Mouse (Mus musculus) small intestine, adult 2 months (tissue): ENCODE measurements around the gene Dnm2. TPM values are rescaled to one million over a fixed set of nuclear protein-coding genes. Genes with fewer than 3 reads are reported as not detected.

Experiments used
- H3K27ac ChIP-seq: fragments of 200-500 bp; 2 replicates; pipeline ENCODE4 v1.5.1; 2012; ENCODE audit warnings: low read depth, low read length, control low read depth, inconsistent platforms; ENCODE audit not compliant: insufficient read depth
- H3K27me3 ChIP-seq: fragments of 200-500 bp; 2 replicates; pipeline ENCODE4 v1.6.1; 2012; ENCODE audit warnings: mild to moderate bottlenecking, moderate library complexity, low read length, inconsistent platforms; ENCODE audit not compliant: control insufficient read depth, insufficient read depth
- H3K36me3 ChIP-seq: fragments of 200-500 bp; 2 replicates; pipeline ENCODE4 v1.6.1; 2012; ENCODE audit warnings: mild to moderate bottlenecking, low read length, control low read depth, inconsistent platforms; ENCODE audit not compliant: control insufficient read depth, insufficient read depth
- H3K4me1 ChIP-seq: fragments of 200-500 bp; 2 replicates; pipeline ENCODE4 v1.6.1; 2012; ENCODE audit warnings: low read length, inconsistent platforms, mixed read lengths; ENCODE audit not compliant: control insufficient read depth, insufficient read depth, insufficient read length
- H3K4me3 ChIP-seq: fragments of 200-500 bp; 2 replicates; pipeline ENCODE4 v1.5.1; 2012; ENCODE audit warnings: low read depth, mild to moderate bottlenecking, control low read depth, inconsistent platforms, low read length, moderate library complexity
- CTCF ChIP-seq: fragments of 200-500 bp; IDR thresholded peaks from 2 replicates; pipeline ENCODE4 v1.5.1; 2012; ENCODE audit warnings: low read depth, mild to moderate bottlenecking, control low read depth, inconsistent platforms, low read length, moderate library complexity, mixed read lengths; ENCODE audit not compliant: insufficient replicate concordance, insufficient read length; ENCODE audit errors: extremely low read depth
- POLR2A ChIP-seq: fragments of 200-500 bp; IDR thresholded peaks from 2 replicates; pipeline ENCODE4 v1.6.1; 2012; ENCODE audit warnings: low read depth, mild to moderate bottlenecking, control low read depth, inconsistent platforms, low read length, moderate library complexity
- WGBS: fragments of 180-500 bp; shearing (Covaris S2); methylation state at CpG from one replicate; pipeline ENCODE4 v1.1.7; 2018; 5-methylcytosine and 5-hydroxymethylcytosine counted together
- polyA plus RNA-seq: library from polyadenylated mRNA; depleted of rRNA; stranded (reverse); fragments of >200 nt; gene quantifications from 2 replicates; pipeline ENCODE4 v1.2.3, GENCODE M21; 2012

The Dnm2 gene
- polyA plus RNA-seq, 1 experiment, result 517 TPM

- no peak for TF ChIP-seq POLR2A
- TF ChIP-seq CTCF, result no peak
- Histone ChIP-seq H3K4me3 (no peak overlapping the region), H3K4me1 (peaks cover 35% of the 10 kb centered on the region), H3K27me3 (no peaks in the 10 kb centered on the region), H3K36me3 (peaks cover 6% of the 10 kb centered on the region; the same call in 1 of the 2 replicates), H3K27ac (peak overlapping the region; percentile 38; the same call in 1 of the 2 replicates)
- WGBS, result 85% methylated on average over 2 of the region's 2 CpGs
These were observed 23.1 kb downstream of the Dnm2 start for GRCm38 (mm10) chr9:21447778-21448177.

GRCm38 (mm10) chr9:21449710-21450109, 25.0 kb downstream of the Dnm2 start:
- Histone ChIP-seq H3K27me3 (no peaks in the 10 kb centered on the region), H3K4me1 (peaks cover 37% of the 10 kb centered on the region), H3K4me3 (no peak overlapping the region), H3K27ac (peak overlapping the region; percentile 45), H3K36me3 (peaks cover 6% of the 10 kb centered on the region; the same call in 1 of the 2 replicates)
- 18% methylated on average over 2 of the region's 2 CpGs for WGBS
- no peak for TF ChIP-seq POLR2A

- no peak for TF ChIP-seq CTCF
- TF ChIP-seq POLR2A, result no peak
- H3K27ac ChIP-seq, result peak overlapping the region; percentile 45
- H3K27me3 ChIP-seq, result no peaks in the 10 kb centered on the region
- WGBS, result 52% methylated on average over 3 of the region's 3 CpGs
- peaks cover 42% of the 10 kb centered on the region for H3K4me1 ChIP-seq
- peaks cover 6% of the 10 kb centered on the region; the same call in 1 of the 2 replicates for H3K36me3 ChIP-seq
- no peak overlapping the region for H3K4me3 ChIP-seq
These were observed 25.6 kb downstream of the Dnm2 start for GRCm38 (mm10) chr9:21450270-21450669.

- no peak for TF ChIP-seq CTCF
- no peak for TF ChIP-seq POLR2A
- no peak overlapping the region for H3K4me3 ChIP-seq
- peaks cover 4% of the 10 kb centered on the region; the same call in 1 of the 2 replicates for H3K36me3 ChIP-seq
- H3K4me1 ChIP-seq, result peaks cover 48% of the 10 kb centered on the region
- WGBS, result 38% methylated on average over 8 of the region's 8 CpGs
- H3K27me3 ChIP-seq, result no peaks in the 10 kb centered on the region
- peak overlapping the region; percentile 59 for H3K27ac ChIP-seq
These were observed 26.7 kb downstream of the Dnm2 start for GRCm38 (mm10) chr9:21451391-21451790.

- Histone ChIP-seq H3K36me3 (peaks cover 4% of the 10 kb centered on the region; the same call in 1 of the 2 replicates), H3K4me3 (no peak overlapping the region), H3K4me1 (peaks cover 52% of the 10 kb centered on the region), H3K27me3 (no peaks in the 10 kb centered on the region), H3K27ac (peak overlapping the region; percentile 59)
- WGBS, result 45% methylated on average over 8 of the region's 8 CpGs
- TF ChIP-seq POLR2A (no peak), CTCF (no peak)
These were observed 27.2 kb downstream of the Dnm2 start for GRCm38 (mm10) chr9:21451870-21452269.

GRCm38 (mm10) chr9:21453003-21453402, 28.3 kb downstream of the Dnm2 start:
- 76% methylated on average over 7 of the region's 7 CpGs for WGBS
- no peak for TF ChIP-seq POLR2A
- TF ChIP-seq CTCF, result no peak
- Histone ChIP-seq H3K4me3 (no peak overlapping the region), H3K36me3 (0 out of 2 replicates have a peak, but pooled peaks cover 1% of the 10 kb centered on the region), H3K27me3 (no peaks in the 10 kb centered on the region), H3K4me1 (peaks cover 48% of the 10 kb centered on the region), H3K27ac (0 out of 2 replicates have a peak overlapping the region, but pooled peaks have one; percentile 19)

GRCm38 (mm10) chr9:21453459-21453858, 28.8 kb downstream of the Dnm2 start:
- TF ChIP-seq POLR2A (no peak), CTCF (no peak)
- WGBS, result 84% methylated on average over 2 of the region's 2 CpGs
- H3K4me3 ChIP-seq, result no peak overlapping the region
- H3K27ac ChIP-seq, result 0 out of 2 replicates have a peak overlapping the region, but pooled peaks have one; percentile 19
- no peaks in the 10 kb centered on the region for H3K27me3 ChIP-seq
- H3K4me1 ChIP-seq, result peaks cover 46% of the 10 kb centered on the region
- peaks cover 5% of the 10 kb centered on the region for H3K36me3 ChIP-seq

GRCm38 (mm10) chr9:21454556-21454955, 29.8 kb downstream of the Dnm2 start:
- TF ChIP-seq POLR2A (no peak), CTCF (no peak)
- Histone ChIP-seq H3K4me3 (no peak overlapping the region), H3K4me1 (peaks cover 43% of the 10 kb centered on the region), H3K27me3 (no peaks in the 10 kb centered on the region), H3K27ac (peak overlapping the region; percentile 55; the same call in 1 of the 2 replicates), H3K36me3 (peaks cover 11% of the 10 kb centered on the region)
- 69% methylated on average over 4 of the region's 4 CpGs for whole genome bisulfite sequencing
